Mouse (Mus musculus): ENCODE results near the gene Wwox.

The Wwox gene

DNA sequence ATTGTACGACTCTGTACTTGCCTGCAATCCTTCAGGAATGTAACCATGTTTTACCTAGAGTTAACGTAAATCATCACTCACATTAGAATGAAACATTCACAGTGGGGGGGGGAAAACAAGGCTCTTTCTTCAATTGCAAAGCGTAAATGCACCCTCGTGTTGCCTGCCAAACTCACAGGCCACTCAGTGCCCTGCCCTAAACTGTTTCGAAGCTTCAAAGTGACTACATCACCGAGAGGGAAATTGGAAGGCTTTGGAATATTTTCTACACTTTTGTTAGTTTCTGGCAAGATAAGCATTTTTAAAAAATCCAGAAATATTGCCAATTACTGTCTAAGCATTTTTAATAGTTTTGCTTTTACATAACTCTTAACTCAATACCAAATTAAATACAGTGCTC, 231.3 kb downstream of the Wwox start:
- no peak for DNase-seq (ENCODE audit: low read depth, low spot score)

DNA sequence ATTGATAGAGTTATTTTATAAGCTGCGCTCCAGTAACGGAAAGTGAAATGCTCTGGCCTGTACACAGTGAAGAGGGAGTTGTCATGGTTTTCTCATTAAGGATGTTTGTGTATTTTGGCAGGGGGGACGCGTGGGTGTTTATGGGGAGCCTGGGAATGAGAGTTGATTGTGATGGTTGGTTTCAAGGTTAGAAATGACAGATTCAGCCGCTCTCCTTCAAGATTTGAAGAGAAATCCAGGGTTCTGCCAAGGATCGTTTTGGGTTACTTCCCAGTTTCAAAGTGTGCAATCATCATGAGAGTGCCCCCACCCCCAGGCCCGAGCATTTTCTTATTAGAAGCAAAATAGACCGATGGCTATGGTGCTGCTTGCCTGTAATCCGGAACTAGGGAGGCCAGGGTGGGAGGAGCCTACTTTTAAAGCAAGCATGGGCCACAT, 231.8 kb downstream of the Wwox start:
- no peak for DNase-seq (ENCODE audit: low read depth, low spot score)

DNA sequence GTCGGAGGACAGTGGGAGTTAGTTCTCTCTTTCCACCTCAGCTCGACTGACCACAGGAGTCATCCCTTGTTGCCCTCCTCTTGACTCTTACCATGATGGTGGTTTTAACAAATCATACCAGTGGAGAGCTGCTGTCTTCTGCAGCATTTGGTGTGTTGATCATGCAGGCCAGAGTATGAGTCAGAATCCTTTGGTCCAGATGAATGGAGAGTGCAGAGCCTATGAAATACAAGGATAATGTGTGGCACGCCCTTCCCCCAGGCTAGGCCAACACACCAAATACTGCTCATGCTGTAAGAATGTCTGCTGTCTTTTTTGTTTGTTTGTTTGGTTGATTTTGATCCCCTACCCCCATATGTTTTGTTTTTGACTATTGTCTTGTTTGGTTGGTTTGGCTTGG, 234.0 kb downstream of the Wwox start:
- no peak for DNase-seq (ENCODE audit: low read depth, low spot score)

DNA sequence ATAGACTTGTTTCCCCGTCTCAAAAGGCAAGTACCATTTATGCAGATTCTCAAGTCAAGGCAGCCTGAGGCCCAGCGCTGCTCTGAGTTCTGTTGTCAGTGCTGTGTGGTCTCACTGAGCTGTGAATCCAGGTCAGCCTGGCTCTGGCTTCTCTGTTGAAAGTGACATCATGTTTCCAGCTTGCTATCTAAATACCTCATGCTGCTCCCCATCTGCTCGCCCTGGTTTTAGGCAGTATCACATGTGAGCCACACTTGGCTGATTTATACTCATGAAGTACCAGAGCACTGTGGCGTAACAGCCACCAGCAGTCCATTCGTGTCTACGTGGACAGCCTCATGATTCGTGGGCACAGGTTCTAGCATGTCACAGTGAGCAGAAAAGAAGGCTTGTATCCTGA, 235.7 kb downstream of the Wwox start:
- DNase-seq (ENCODE audit: low read depth, low spot score), result peak; percentile 49

DNA sequence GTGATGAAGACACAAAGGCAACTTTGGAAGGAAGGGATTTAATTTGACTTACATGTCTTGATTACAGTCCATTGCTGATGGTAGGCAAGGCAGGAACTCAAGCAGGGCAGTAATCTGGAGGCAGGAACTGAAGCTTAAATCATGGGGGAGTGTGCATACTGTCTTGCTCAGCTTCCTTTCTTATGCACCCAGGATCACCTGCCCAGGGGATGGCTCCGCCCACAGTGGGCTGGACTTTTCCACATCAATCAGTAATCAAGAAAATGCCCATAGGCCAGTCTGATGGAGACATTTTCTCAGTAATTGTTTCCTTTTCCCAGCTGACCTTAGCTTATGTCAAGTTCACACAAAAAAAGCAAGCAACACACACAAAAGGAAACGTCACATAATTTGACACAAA, 237.5 kb downstream of the Wwox start:
- no peak for DNase-seq (ENCODE audit: low read depth, low spot score)

DNA sequence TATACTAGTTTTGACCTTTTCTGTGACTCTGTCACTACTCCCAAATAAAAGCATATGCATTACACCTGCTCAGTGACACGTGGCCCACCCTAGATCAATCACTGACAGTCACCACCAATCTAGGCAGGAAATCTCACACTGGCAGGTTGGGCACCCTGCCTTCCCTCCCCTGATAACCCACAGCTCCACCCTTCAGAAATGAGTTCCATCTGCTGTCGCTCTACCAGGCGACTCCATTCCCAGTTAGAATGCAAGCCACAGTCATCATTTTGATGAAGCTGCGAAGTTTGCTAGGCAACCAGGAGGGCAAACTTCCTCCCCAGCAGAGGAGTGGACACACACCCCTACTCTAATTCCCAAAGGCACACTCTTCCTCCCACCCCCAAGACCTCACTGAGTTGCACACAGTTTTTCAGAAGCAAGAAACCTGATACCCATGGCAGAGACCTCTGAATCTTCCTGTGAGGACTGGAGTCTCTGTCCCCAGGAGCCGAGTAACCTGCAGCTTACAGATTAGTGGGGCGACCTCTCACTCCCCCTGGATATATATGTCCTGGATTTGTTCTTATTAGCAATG, 238.2 kb downstream of the Wwox start:
- DNase-seq (ENCODE audit: low read depth, low spot score), result no peak

DNA sequence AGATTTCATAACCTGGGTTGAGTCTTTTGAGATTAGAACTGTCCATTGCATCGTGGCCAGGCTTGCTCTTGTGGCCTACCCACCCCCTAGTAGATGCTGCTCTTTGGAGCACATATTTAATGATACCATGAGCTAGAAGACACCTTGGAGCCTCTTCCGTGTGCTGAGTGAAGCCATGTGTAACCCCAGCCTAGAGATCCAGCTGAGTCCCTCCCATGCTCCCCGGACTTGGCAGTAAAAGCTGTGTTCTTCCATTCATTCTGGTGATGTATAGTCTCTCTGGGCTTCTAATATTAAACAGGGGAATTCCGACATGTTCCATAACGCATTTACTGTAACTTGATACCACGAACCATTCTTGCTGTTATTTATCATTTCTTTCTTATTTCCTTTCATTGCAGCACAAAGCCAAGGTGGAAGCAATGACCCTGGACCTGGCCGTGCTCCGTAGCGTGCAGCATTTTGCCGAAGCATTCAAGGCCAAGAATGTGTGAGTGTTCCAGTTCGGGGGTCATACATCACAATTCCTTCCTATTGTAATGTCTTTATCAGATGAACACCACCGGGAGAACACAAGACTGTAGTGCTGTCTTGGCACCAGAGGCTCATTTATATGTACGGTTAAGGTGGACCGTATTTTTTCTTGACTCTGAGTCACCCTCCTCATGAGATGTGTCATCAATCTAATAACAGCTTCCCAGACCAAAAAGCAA, 240.1 kb downstream of the Wwox start:
- DNase-seq (ENCODE audit: low read depth, low spot score), result no peak

DNA sequence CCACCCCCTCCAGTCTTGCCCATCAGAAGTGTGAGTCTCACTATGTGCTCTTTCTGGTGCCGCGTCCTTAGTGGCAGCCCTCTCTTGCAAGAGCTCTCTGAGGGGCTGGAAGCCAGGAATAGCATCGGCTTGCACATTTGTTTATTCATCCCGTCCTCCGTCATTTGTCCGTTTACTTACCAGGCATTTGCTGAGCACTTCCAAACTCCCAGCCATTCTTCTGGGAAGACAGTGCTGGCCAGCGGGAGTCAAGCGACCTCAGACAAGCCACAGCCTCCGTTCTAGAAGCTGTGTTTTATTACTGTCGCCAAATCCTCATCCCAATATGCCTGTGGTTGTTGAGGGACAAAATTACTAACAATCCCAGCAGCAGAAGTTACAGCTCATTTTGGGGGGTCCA, 241.7 kb downstream of the Wwox start:
- no peak for DNase-seq (ENCODE audit: low read depth, low spot score)

DNA sequence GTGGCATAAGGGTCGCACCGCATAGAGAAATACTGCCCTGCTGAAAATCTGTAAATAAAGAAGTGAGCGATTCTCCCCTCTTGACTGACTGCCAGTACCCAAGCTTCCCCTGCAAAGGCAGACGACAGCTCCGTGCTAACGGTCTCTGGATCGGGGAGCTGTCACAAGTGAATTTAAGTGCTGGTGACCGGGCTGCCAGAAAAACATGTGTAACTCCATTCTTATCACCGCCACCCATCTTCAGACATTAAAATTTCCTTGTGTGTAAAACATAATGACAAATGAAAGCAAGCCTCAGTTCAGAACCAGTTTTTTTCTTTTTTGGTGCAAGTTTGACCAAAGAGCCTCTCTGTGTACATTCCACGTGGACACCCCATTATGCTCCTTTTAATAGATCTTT, 242.7 kb downstream of the Wwox start:
- no peak for DNase-seq (ENCODE audit: low read depth, low spot score)

DNA sequence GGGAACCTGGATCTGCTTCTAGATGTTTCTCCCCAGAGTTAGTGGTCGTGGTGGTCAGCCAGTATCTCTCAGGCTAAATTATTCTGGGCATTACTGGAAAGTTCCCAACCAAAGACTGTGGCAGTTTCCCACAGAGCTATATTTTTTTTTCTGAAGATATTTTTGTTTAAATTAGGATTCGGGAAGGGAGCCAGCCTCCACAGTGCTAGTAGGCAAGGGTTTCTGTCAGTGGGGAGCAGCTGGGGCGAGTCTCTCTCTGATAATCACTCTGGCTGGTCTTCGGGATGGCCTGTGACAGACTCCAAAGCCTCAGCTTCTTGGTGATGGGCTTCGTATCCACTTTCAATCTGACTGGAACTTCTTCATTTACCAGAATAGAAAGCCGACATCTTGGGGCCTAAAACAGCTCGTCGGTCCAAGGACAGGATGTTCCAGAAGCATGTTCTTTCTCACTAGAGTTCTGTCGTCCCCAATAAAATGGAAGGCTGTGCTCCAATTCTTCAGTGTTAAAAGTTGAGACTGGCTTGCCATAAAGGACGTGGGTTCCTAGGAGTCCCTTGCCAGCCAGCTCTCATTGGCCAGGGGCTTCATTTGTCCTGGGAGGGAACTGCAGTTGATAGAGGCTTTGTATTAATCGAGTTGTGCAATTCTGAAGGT, 244.7 kb downstream of the Wwox start:
- no peak for DNase-seq (ENCODE audit: low read depth, low spot score)

DNA sequence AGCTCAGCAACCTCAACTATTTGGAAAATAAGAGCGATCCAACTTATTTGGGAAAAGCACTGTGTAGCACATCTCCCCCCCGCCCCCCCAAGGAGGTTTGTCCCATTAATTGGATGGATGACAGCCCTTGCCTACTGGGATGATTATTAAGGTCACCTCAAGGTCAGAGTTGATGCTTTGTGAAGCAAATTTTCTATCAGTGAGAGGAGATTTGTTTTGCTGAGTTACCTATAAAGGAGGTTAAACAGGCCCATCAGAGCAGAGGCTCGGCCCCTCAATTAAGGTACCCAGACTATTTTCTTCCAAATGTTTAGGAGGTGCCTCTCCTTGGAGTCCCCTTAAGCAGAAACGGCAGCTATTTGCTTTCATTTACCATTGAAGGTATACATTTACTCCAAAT, 247.0 kb downstream of the Wwox start:
- DNase-seq (ENCODE audit: low read depth, low spot score), result no peak

DNA sequence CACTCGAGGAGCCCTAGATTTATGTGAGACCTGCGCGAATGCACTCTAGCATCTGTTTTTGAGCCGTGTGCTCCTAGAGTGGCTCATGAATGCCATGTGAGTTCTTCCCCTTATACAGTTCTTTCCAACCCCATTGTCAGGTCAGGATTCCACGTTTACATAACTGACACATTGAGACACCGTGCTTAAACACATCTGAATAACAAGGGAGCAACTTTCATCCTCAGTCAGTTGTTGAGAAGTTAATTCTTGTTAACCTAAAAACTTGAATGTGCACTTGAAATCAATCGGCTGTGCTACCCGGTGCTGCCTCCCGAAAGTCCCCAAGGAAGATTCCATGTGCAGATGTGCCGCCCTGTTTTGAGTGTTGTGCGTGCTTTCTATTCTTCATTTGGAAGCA, 249.3 kb downstream of the Wwox start:
- no peak for DNase-seq (ENCODE audit: low read depth, low spot score)

DNA sequence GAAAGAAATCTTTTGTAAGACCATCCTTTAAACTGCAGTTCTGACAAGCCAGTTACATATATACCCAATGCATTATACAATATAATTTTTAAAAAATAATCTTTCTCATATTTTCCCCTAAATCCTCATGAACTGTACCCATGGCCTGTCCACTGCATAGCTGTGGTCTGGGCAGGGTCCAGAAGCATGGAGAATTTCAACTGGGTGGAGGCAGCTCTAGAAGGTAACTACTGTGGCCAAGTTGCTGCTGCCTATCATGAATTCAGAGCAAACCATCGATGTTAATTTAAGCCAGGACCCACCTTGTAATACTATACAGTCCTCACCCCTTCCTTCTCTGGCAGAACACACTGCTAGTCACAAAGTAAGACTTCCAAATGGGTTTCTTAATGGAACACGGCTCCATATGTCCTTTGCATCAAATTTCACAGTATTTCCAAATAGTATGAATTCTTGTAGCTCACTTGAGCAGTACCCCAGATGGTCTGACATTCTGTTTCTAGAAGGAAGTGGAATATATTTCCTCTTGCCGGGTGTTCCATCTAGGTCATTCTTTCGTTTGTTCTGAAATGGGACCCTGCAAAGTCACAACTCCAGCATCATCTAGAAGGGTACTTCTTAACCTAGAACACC, 255.2 kb downstream of the Wwox start:
- peak; percentile 62 for DNase-seq (ENCODE audit: low read depth, low spot score)

DNA sequence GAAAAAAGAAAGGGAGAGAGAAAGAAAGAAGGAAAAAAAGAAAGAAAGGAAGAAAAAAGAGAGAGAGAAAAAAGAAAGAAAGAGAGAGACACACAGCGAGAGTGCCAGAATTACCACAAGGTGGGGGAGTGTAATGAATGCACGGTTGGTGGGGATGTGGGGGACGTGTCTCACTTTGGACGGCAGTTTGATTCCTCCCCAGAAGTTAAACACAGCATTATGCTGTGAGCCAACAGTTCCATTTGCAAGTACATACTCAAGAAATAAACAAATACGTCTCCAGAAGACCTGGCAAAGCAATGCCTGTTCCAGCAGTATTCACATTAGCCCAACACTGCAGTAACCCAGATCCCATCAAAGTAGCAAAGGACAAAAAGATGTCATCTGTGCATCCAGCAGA, 264.1 kb downstream of the Wwox start:
- DNase-seq (ENCODE audit: low read depth, low spot score), result no peak

DNA sequence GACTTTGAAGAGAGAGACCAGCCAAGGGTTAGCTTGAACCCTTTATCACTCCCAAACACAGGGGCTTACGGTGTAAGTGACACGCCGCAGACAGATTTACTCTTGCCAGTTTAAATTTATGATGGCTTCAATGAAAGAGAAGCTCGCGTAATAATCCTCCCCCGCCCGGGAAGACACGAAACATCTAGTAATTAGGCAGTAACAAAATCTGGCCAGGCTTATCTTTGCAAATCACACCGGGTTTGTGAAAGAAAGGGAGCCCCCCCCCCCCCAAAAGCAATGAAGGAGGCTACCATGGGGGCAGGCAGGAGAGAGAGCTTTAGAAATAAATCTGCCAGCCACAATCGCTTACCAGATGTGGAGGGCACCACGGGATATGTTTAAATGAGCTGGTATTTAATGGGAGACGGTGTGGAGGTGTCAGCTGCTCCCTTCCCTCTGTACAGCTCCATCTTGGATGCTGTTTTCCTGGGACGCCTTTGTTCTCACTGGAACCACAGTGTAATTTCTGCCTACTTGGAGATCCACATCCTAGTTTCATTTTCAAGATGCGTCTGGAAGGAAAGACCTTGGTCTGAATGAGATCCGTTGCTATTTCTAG, 268.2 kb downstream of the Wwox start:
- no peak for DNase-seq (ENCODE audit: low read depth, low spot score)

DNA sequence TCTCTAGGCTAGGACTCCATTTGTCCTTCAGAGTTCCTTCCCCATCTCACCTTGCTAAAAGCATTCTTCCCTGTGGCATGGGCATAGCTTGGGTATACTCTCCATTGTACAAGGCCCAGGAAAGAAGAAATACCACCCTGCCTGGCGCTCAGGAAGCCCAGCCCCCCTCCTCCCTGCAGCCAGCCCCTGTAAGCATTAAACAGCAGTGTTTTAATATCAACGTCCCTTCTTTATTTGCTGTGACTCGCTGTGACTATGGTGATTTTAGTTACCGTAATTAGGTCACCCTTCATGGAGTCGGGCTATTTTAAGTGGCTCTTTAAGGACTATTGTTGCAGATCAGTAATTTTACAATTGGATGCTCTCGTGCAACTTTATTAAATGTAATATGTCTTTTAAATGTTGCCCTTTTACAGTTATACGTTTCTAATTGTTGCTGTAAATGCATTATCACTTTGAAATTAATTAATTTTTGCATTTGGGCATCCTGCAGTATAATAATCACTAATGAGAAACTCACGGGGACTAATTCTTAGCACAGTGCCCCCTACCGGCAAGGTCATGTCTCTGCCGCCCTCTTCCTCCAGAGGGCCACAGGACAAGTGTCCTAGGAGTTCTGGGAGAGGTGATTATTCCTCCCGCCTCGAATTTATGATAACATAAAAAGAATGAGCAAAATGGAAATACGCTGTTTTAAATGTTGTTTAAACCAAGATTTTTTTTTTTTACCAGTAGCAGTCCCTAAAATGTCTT, 276.0 kb downstream of the Wwox start:
- no peak for DNase-seq (ENCODE audit: low read depth, low spot score)

DNA sequence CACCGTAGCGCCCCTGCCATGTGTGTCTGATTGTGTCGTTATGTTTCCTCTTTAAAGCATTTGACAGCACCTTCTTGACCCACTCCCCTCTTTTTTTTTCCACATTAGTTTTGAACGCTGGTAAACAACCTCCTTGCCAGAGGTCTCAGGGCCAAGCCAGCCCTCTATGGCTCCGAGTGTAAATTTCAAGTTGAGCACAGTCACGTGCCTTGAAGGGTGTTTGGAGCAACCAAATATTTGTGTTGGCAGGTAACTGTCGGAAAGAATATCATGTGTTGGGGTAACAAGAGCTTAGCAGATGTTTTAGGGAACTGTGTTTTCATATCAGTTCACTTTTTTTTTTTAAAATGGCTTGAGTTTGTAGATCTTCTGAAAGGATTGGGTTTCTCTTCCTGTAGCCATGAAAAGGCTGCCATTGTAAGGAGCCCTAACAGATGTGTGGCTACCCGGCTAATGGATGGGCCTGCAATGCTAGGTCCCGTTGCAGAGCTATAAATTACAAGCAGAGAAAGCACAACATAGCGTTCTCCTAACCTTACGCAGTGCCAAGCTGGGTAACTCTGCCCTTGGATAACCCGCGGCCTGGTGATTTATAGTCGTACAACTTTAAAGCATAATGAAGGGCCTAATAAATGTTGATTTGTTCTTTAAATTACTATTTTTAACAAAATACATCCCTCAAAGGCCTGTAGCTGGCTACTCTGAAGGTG, 277.2 kb downstream of the Wwox start:
- DNase-seq (ENCODE audit: low read depth, low spot score), result no peak

DNA sequence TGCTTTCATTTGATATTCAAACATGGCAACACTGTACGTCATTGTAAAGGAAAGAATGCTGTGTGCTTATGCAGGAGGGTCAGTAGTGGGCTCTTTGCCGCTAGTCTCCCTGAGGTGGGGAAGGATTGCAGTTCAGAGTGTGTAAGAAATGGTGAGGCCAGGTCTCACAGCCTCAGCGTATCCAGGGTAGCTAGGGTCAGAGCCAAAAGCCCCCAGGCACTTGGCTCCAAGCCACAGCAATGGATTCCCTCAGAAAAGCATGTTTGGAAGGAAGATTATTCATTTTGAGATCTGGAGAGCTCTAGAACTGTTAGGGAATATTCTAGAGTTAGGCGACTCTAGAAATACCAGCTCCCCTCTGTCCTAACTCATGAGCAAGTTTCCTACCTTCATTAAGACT, 279.4 kb downstream of the Wwox start:
- DNase-seq (ENCODE audit: low read depth, low spot score), result no peak

DNA sequence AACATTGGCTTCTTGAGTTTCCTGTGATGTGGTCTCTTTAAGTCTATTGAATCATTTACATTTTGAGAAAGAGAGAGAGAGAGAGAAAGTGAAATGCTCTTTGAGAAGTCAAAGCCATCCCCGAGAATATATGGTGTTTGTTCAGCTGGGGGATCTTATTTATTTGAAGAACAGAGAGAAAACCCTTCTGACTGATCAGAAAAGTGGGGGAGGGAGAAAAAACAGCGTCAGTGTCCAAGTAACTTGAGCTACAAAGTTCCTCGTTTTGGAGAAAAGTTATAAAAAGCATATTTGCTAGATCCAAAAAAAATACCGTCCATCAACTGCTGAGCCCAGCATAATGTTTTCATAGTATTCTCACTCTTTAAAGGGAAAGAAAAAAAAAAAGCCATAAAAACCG, 283.2 kb downstream of the Wwox start:
- no peak for DNase-seq (ENCODE audit: low read depth, low spot score)

DNA sequence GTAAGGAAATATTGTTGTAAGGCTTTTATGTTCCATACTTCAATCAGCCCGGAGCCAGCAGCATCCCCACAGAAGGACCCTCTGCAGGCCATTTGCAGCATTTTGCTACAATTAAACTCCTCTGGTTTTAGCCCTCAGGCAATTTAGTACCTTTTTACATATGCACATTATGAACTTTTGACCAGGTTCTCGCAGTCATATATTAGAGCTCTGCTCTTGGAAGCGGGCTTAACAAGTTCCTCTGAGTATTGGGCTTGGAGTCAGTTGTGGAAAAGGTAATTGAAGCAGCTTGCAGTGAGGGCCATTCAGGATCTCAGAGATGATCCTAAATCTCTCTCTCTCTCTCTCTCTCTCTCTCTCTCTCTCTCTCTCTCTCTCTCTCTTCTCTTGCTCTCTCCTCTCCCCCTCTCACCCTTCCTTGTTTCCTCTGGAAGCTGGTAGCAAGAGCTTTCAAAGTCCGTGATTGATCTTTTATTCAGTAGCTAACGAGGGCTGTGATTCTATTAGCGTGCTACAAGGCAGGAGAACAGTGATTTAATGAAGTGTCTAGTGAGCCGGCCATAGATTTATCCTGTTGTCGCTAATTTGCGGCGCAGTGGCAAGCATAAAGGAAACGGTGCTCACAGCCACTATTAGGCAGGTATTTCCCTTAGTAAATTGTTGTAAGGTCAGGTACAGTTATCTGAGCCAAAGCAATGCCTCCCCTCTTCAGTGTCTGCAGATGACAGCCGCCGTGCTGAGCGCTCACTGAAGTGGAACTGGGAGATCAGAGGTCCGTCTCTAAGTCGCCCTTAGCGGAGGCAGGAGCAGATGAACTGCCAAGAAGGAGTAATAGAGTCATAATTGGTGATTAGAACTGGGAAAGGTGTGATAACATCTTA, 292.0 kb downstream of the Wwox start:
- DNase-seq (ENCODE audit: low read depth, low spot score), result no peak

Data from telencephalon, adult 2 months (tissue).